Mouse (Mus musculus) MEL (cell line): ENCODE data around the gene Asb17.

Experiments
- EP300 ChIP-seq, 2 experiments: IDR thresholded peaks; 2 replicates each; pipeline ENCODE4 v1.6.1; 2011; ENCODE audit warnings: improper control_type of control experiment in 2 of 2, low read length in 2 of 2, low read depth in 1 of 2, mild to moderate bottlenecking in 1 of 2
- USF2 ChIP-seq, 2 experiments: IDR thresholded peaks; 2 replicates each; pipeline ENCODE4 v1.6.1; 2011 to 2012; ENCODE audit warnings: improper control_type of control experiment in 2 of 2, low read length in 2 of 2, borderline replicate concordance in 1 of 2, inconsistent platforms in 1 of 2, low read depth in 1 of 2, mild to moderate bottlenecking in 1 of 2; ENCODE audit not compliant: insufficient read depth in 1 of 2

GRCm38 (mm10) chr3:153834071-153834470 lies 9.9 kb upstream of the Asb17 start:
- no peak for TF ChIP-seq EP300 (IDR thresholded peaks at IDR 0.05; ENCODE audit: low read depth in 1 of 2, low read length in 2 of 2)
- TF ChIP-seq USF2 (IDR thresholded peaks at IDR 0.05; ENCODE audit: borderline replicate concordance in 1 of 2, insufficient read depth in 1 of 2, low read depth in 1 of 2, low read length in 2 of 2): no peak
